8 mouse cellular contexts compared by ENCODE assay signal in the genomic region with DNA sequence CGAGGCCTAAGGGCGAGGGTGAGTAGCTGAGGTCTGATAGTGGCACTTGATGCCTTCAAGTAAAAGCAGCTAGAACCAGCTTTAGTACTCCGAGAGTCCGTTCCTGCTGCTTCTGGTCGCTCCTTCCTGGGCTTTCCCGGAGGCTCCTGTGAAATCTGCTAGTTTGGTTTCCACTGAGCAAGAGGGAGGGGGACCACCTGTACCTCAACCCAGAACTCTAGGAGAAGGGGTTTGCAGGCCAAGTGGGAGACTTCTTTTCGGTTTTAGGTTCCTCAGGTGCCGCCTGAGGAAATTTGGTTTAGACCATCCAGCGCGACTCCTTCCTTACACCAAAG. TPM values are rescaled to one million over a fixed set of nuclear protein-coding genes. Genes with fewer than 3 reads are reported as not detected.
A peak's percentile ranks its signal among the peaks of the same experiment; 100 is the strongest.
DNase-seq lines count a peak whose midpoint lies in the region; ATAC-seq and TF ChIP-seq lines count a peak whose summit lies in the region.

No protein-coding gene starts in this region.

- TF ChIP-seq CTCF in kidney, postnatal 0 days (IDR thresholded peaks at IDR 0.05; ENCODE audit: low read depth), result no peak
- no peak for TF ChIP-seq CTCF in midbrain, postnatal 0 days (IDR thresholded peaks at IDR 0.05)

- H3K4me2 ChIP-seq in kidney, postnatal 0 days (ENCODE audit: low read length), result peak overlapping the region; percentile 83
- peak overlapping the region; percentile 81 for H3K4me2 ChIP-seq in embryonic facial prominence, embryonic 11.5 days (ENCODE audit: low read depth, low read length)
- peak overlapping the region; percentile 91 for H3K4me2 ChIP-seq in intestine, embryonic 15.5 days (replicated peaks)
- H3K4me2 ChIP-seq in midbrain, postnatal 0 days (ENCODE audit: low read depth, low read length, poor library complexity, severe bottlenecking), result peak overlapping the region; percentile 81

- H3K9ac ChIP-seq in kidney, postnatal 0 days (ENCODE audit: low read depth, low read length), result peak overlapping the region; percentile 86
- peak overlapping the region; percentile 83 for H3K9ac ChIP-seq in embryonic facial prominence, embryonic 11.5 days (replicated peaks; ENCODE audit: low read length)
- peak overlapping the region; percentile 78 for H3K9ac ChIP-seq in intestine, embryonic 15.5 days
- H3K9ac ChIP-seq in midbrain, postnatal 0 days (replicated peaks; ENCODE audit: low read length, poor library complexity, severe bottlenecking), result peak overlapping the region; percentile 75

- no peaks in the 10 kb centered on the region for H3K27me3 ChIP-seq in kidney, postnatal 0 days (ENCODE audit: insufficient read depth, low read length)
- no peaks in the 10 kb centered on the region for H3K27me3 ChIP-seq in embryonic facial prominence, embryonic 11.5 days (ENCODE audit: control insufficient read depth, insufficient read depth, low read length)
- H3K27me3 ChIP-seq in intestine, embryonic 15.5 days (replicated peaks), result no peaks in the 10 kb centered on the region
- no peaks in the 10 kb centered on the region for H3K27me3 ChIP-seq in midbrain, postnatal 0 days (ENCODE audit: insufficient read depth, low read length)

- DNase-seq in kidney, postnatal 0 days (ENCODE audit: low spot score), result no peak
- no peak for DNase-seq in kidney, postnatal 36 days
- DNase-seq in embryonic facial prominence, embryonic 11.5 days (ENCODE audit: low spot score), result no peak
- DNase-seq in midbrain, postnatal 0 days (ENCODE audit: low spot score), result no peak
- no peak for DNase-seq in spleen, postnatal 36 days (ENCODE audit: low spot score in 2 of 2)
- DNase-seq in T-cell, adult 2 months (ENCODE audit: low spot score), result no peak
- DNase-seq in testis, postnatal 10 days (ENCODE audit: low spot score), result no peak

- ATAC-seq in kidney, postnatal 0 days (replicated peaks; ENCODE audit: low FRiP score, low read depth), result no peak
- no peak for ATAC-seq in embryonic facial prominence, embryonic 11.5 days (replicated peaks; ENCODE audit: insufficient number of reproducible peaks, low FRiP score, low TSS enrichment, low read depth)
- no peak for ATAC-seq in intestine, embryonic 15.5 days
- no peak for ATAC-seq in midbrain, postnatal 0 days (ENCODE audit: low FRiP score)

- peaks cover 20% of the 10 kb centered on the region; the same call in 1 of the 2 replicates for H3K36me3 ChIP-seq in kidney, postnatal 0 days (ENCODE audit: insufficient read depth, low read length)
- H3K36me3 ChIP-seq in embryonic facial prominence, embryonic 11.5 days (replicated peaks; ENCODE audit: control insufficient read depth, insufficient read depth, low read depth, low read length), result no peaks in the 10 kb centered on the region; the same call in 1 of the 2 replicates
- peaks cover 15% of the 10 kb centered on the region for H3K36me3 ChIP-seq in intestine, embryonic 15.5 days
- H3K36me3 ChIP-seq in midbrain, postnatal 0 days (ENCODE audit: insufficient read depth, low read length), result peaks cover 23% of the 10 kb centered on the region

- 0 out of 2 replicates have a peak overlapping the region, but pooled peaks have one; percentile 72 for H3K27ac ChIP-seq in kidney, postnatal 0 days
- no peak overlapping the region for H3K27ac ChIP-seq in embryonic facial prominence, embryonic 11.5 days (replicated peaks; ENCODE audit: low read depth, low read length)
- H3K27ac ChIP-seq in intestine, embryonic 15.5 days, result peak overlapping the region; percentile 60; the same call in 1 of the 2 replicates
- H3K27ac ChIP-seq in midbrain, postnatal 0 days (ENCODE audit: low read depth, low read length), result peak overlapping the region; percentile 85

- 2% methylated on average over 10 of the region's 10 CpGs for WGBS in kidney, postnatal 0 days
- WGBS in embryonic facial prominence, embryonic 11.5 days, result 4% methylated on average over 10 of the region's 10 CpGs
- WGBS in intestine, embryonic 15.5 days, result 4% methylated on average over 10 of the region's 10 CpGs
- 2% methylated on average over 10 of the region's 10 CpGs for WGBS in midbrain, postnatal 0 days

- no peaks in the 10 kb centered on the region for H3K9me3 ChIP-seq in kidney, postnatal 0 days (replicated peaks; ENCODE audit: low read length)
- H3K9me3 ChIP-seq in embryonic facial prominence, embryonic 11.5 days (replicated peaks; ENCODE audit: control insufficient read depth, low read length), result no peaks in the 10 kb centered on the region
- no peaks in the 10 kb centered on the region for H3K9me3 ChIP-seq in intestine, embryonic 15.5 days
- no peaks in the 10 kb centered on the region for H3K9me3 ChIP-seq in midbrain, postnatal 0 days (ENCODE audit: low read length)

- H3K4me1 ChIP-seq in kidney, postnatal 0 days (replicated peaks; ENCODE audit: insufficient read depth, low read length), result peaks cover 6% of the 10 kb centered on the region; the same call in 1 of the 2 replicates
- no peaks in the 10 kb centered on the region for H3K4me1 ChIP-seq in embryonic facial prominence, embryonic 11.5 days (ENCODE audit: control insufficient read depth, insufficient read depth, low read length)
- peaks cover 15% of the 10 kb centered on the region for H3K4me1 ChIP-seq in intestine, embryonic 15.5 days (replicated peaks)
- H3K4me1 ChIP-seq in midbrain, postnatal 0 days (ENCODE audit: insufficient read depth, low read length), result 0 out of 2 replicates have a peak, but pooled peaks cover 6% of the 10 kb centered on the region

- H3K4me3 ChIP-seq in kidney, postnatal 0 days (replicated peaks; ENCODE audit: low read depth, low read length), result peak overlapping the region; percentile 92
- peak overlapping the region; percentile 86 for H3K4me3 ChIP-seq in embryonic facial prominence, embryonic 11.5 days (ENCODE audit: low read depth, low read length)
- H3K4me3 ChIP-seq in intestine, embryonic 15.5 days (replicated peaks), result peak overlapping the region; percentile 89
- peak overlapping the region; percentile 74 for H3K4me3 ChIP-seq in midbrain, postnatal 0 days (ENCODE audit: low read depth, low read length)

RNA-seq across cellular contexts. Expression of a gene that starts 0.4 kb away (rescaled TPM):
- 24.8 and 26.7 TPM in 2 replicates for polyA plus RNA-seq in kidney, postnatal 0 days (2015; fragmentation: Nextera tagmentation; extraction: Ambion mirVana)
- 19.2 and 23.6 TPM in 2 replicates for polyA plus RNA-seq in embryonic facial prominence, embryonic 11.5 days (2014; fragmentation: Nextera tagmentation; extraction: Ambion mirVana)
- 21.4 and 24.7 TPM in 2 replicates for polyA plus RNA-seq in intestine, embryonic 15.5 days (2015; fragmentation: Nextera tagmentation; extraction: Ambion mirVana)
- total RNA-seq in midbrain, postnatal 0 days (2014; rRNA removed), result 164 and 171 TPM in 2 replicates
- polyA plus RNA-seq in midbrain, postnatal 0 days (2015; fragmentation: Nextera tagmentation; extraction: Ambion mirVana), result 108 and 109 TPM in 2 replicates

RNA-seq across cellular contexts. Expression of a gene that starts 6.1 kb away (rescaled TPM):
- polyA plus RNA-seq in kidney, postnatal 0 days (2015; fragmentation: Nextera tagmentation; extraction: Ambion mirVana), result 219 and 230 TPM in 2 replicates
- 150 and 152 TPM in 2 replicates for polyA plus RNA-seq in embryonic facial prominence, embryonic 11.5 days (2014; fragmentation: Nextera tagmentation; extraction: Ambion mirVana)
- 203 and 227 TPM in 2 replicates for polyA plus RNA-seq in intestine, embryonic 15.5 days (2015; fragmentation: Nextera tagmentation; extraction: Ambion mirVana)
- 36.4 and 107 TPM in 2 replicates for total RNA-seq in midbrain, postnatal 0 days (2014; rRNA removed)
- polyA plus RNA-seq in midbrain, postnatal 0 days (2015; fragmentation: Nextera tagmentation; extraction: Ambion mirVana), result 170 and 179 TPM in 2 replicates

RNA-seq across cellular contexts. Expression of a gene that starts 6.4 kb away (rescaled TPM):
- polyA plus RNA-seq in kidney, postnatal 0 days (2015; fragmentation: Nextera tagmentation; extraction: Ambion mirVana), result 72.0 and 76.6 TPM in 2 replicates
- 71.2 and 76.3 TPM in 2 replicates for polyA plus RNA-seq in embryonic facial prominence, embryonic 11.5 days (2014; fragmentation: Nextera tagmentation; extraction: Ambion mirVana)
- polyA plus RNA-seq in intestine, embryonic 15.5 days (2015; fragmentation: Nextera tagmentation; extraction: Ambion mirVana), result 66.0 and 72.7 TPM in 2 replicates
- total RNA-seq in midbrain, postnatal 0 days (2014; rRNA removed), result 62.1 and 90.0 TPM in 2 replicates
- polyA plus RNA-seq in midbrain, postnatal 0 days (2015; fragmentation: Nextera tagmentation; extraction: Ambion mirVana), result 84.9 and 95.3 TPM in 2 replicates

RNA-seq across cellular contexts. Expression of a gene that starts 6.6 kb away (rescaled TPM):
- 33.7 and 35.8 TPM in 2 replicates for polyA plus RNA-seq in kidney, postnatal 0 days (2015; fragmentation: Nextera tagmentation; extraction: Ambion mirVana)
- polyA plus RNA-seq in embryonic facial prominence, embryonic 11.5 days (2014; fragmentation: Nextera tagmentation; extraction: Ambion mirVana), result 7.7 and 11.4 TPM in 2 replicates
- 16.2 and 39.5 TPM in 2 replicates for polyA plus RNA-seq in intestine, embryonic 15.5 days (2015; fragmentation: Nextera tagmentation; extraction: Ambion mirVana)
- 55.3 and 65.6 TPM in 2 replicates for total RNA-seq in midbrain, postnatal 0 days (2014; rRNA removed)
- 11.3 and 23.7 TPM in 2 replicates for polyA plus RNA-seq in midbrain, postnatal 0 days (2015; fragmentation: Nextera tagmentation; extraction: Ambion mirVana)

RNA-seq across cellular contexts. Expression of a gene that starts 16.9 kb away (rescaled TPM):
- 0.09 and 0.91 TPM in 2 replicates for polyA plus RNA-seq in kidney, postnatal 0 days (2015; fragmentation: Nextera tagmentation; extraction: Ambion mirVana)
- 0.28 and 1.4 TPM in 2 replicates for polyA plus RNA-seq in embryonic facial prominence, embryonic 11.5 days (2014; fragmentation: Nextera tagmentation; extraction: Ambion mirVana)
- 0.44 and 0.80 TPM in 2 replicates for polyA plus RNA-seq in intestine, embryonic 15.5 days (2015; fragmentation: Nextera tagmentation; extraction: Ambion mirVana)
- total RNA-seq in midbrain, postnatal 0 days (2014; rRNA removed), result 3.8 and 5.2 TPM in 2 replicates
- polyA plus RNA-seq in midbrain, postnatal 0 days (2015; fragmentation: Nextera tagmentation; extraction: Ambion mirVana), result 1.8 and 1.9 TPM in 2 replicates
